Mouse (Mus musculus): ENCODE results near the gene Ttll4. TPM values are rescaled to one million over a fixed set of nuclear protein-coding genes. Genes with fewer than 3 reads are reported as not detected.

The Ttll4 gene
- total RNA-seq (2021): 10 to 100 TPM; 18.3 to 22.7 TPM
- long read RNA-seq, experiment 1, full-length matches to known transcripts: 1 of 9 reads
- long read RNA-seq, experiment 1, partial matches to known transcripts: 4 of 9 reads
- long read RNA-seq, experiment 1, other reads (novel, unspliced or antisense): 4 of 9 reads
- long read RNA-seq, experiment 2, full-length matches to known transcripts: 1 of 3 reads
- long read RNA-seq, experiment 2, partial matches to known transcripts: 1 of 3 reads
- long read RNA-seq, experiment 2, other reads (novel, unspliced or antisense): 1 of 3 reads

DNA sequence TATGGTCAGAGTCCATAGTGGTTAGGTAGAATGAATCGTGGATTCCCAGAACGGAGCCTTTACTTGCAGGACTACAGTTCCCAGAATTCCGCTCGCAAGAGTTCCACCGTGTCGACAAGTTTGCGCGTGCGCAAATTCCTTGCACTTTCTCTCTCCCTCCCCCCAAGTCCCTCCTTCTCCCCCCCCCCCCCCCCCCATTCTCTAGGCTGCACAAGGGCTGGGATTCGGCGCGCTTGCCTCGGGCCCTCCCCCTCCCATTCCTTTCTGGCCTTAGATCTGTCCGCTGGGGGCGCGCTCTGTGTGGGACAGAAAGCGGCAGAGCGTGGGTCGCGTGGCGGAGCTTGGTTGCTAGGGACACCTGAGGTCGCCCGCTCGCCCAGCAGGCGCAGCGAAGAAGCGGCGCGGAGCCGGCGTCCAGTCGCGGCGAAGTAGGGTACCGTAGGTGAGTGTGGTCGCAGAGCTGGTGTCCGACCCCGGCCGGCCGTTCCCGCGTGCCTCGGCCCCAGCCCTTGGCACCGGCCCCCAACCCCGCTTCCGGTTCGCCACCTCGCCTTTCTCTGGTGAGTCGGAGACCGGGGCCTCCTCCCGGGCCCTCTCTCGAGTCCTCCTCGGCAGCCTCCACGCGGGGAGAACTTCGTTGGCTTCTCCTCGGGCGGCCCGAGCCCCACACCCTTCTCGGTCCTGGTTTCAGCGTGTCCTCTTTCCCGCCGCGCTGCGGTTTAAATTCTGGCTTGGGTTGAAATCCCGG, at the start of gene Ttll4:
Ttll4 (plus strand) TSS at position 298 of the 748 bp plus-strand sequence.
- peak; percentile 86 to 93 for DNase-seq (ENCODE audit: low spot score in 2 of 2)

DNA sequence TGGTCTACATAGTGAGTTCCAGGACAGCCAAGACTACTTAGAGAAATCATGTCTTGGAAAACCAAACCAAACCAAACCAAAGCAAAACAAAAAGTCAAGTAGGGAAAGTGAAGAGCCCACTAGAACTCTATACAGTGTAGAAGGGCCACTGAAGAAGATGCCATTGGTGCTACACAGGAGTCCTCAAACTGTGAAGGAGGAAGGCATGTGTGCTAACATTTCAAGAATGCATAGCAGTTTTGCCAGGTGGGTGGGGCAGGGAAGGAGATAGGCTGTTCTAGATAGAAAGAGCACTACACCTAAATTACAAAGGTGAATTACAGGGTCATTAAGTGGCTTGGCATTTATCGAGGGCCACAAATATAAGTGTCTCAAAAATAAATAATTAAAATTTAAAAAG, 37.4 kb upstream of the Ttll4 start:
- DNase-seq (ENCODE audit: low spot score in 2 of 2): no peak

DNA sequence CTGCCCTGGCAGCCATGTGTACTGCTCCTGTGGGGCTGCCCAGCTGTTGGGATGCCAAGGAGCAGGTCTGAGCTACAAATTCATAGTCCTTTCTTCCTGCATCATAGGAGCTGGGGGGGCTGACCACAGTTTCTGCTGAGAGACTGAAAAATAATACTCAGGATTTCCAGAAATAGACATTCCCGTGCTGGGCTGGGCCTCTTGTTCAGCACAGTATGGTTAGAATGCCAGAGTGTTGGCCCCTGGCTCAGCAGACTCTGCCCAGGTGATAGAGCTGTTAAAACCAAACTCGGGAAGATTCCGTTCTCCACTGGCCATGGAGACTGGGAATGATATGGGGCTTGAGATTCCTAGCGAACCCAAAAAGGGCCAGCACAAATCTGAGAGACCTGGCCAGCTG, 35.5 kb upstream of the Ttll4 start:
- no peak for DNase-seq (ENCODE audit: low spot score in 2 of 2)

GRCm38 (mm10) chr1:74628001-74628400, 33.5 kb upstream of the Ttll4 start:
- no peak for DNase-seq (ENCODE audit: low spot score in 2 of 2)

DNA sequence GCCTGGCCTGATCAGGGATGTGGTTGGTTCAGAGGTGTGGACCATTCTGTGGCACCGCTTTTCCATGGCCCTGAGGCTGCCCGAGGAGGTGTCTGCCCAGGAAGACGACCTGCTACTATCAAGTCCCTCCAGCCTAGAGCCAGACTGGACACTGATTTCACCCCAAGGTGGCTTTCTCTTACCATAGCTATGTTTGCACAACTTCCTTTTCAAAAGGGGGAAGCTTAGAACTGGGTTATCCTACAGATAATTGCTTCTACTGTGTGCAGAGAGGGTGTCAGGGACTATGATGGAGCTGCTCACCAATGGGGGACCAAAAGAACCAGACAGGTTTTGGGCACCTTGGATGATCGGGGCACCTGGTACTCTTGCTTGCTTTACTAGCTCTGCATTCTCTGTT, 28.8 kb upstream of the Ttll4 start:
- DNase-seq (ENCODE audit: low spot score in 2 of 2): no peak

- no peak for DNase-seq (ENCODE audit: low spot score in 2 of 2)
These were observed 18.0 kb upstream of the Ttll4 start for GRCm38 (mm10) chr1:74643524-74643923.

- no peak for DNase-seq (ENCODE audit: low spot score in 2 of 2)
These were observed 17.6 kb upstream of the Ttll4 start for GRCm38 (mm10) chr1:74643926-74644325.

DNA sequence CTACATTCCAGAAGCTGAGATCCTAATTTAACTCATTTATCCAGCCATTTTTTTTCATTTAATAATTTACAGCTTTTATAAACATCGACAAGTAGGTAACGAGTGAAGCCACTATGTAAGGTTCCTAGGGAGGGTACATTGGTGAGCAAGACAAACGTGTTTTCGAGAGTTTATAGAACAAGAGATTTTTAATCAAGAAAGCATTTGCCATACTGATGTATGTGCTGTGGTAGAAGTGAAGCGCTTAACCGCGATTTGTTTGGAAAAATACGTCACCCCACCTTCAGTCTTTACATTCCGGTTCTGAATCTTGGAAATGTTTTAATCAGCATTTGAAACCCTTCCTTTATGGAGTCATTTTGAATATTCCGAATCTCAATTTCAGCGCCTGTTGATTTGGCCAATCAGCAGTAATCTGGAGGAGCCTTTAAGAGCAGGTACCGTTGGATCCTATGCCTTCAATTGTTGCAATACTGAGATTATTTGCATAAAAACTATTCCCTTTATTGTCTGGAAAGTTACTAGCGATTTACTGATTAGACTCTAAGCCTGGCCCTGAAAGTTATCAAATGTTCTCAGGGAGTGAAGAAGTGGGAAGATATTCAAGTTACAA, 814 bp downstream of the Ttll4 start:
- DNase-seq (ENCODE audit: low spot score in 2 of 2): no peak

DNA sequence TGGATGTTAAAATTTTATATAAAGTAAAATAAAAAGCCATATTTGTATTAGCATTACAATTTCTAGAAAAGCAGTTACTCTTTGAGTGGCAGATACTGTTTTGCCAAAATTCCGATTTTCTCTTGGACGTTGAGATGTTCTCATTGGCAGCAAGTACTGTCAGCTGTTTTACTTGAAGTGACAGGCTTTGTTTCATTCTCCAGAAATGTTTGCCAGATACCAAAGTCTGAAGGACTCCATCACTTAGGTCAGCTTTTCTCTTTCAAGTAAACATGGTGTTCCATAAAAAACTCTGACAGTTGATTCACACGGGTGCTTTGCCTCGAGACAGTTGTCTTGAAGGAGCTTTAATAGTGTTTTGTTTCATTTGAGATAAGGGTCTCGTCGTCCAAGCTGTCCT, 3.6 kb downstream of the Ttll4 start:
- DNase-seq (ENCODE audit: low spot score in 2 of 2): no peak

GRCm38 (mm10) chr1:74668371-74668770, 6.8 kb downstream of the Ttll4 start:
- no peak for DNase-seq (ENCODE audit: low spot score in 2 of 2)

GRCm38 (mm10) chr1:74672731-74673130, 11.2 kb downstream of the Ttll4 start:
- no peak for DNase-seq (ENCODE audit: low spot score in 2 of 2)

DNA sequence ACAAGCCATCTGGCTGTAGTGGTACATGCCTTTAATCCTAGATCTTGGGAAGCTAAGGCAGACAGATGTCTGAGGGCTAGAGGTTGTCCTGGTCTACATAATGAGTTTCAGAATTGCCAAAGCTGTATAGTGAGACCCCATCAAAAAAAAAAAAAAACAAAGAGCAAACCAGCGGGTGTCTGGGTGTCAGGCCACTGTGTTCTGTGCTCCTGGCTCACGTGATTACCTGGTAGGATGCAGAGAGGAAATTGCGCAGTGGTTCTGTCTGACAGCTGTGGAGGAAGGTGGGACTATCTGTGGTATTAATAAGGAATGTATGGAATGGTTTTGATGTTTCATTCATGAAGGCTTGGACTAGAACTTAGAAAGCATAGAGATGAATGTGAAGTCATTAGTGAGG, 15.3 kb downstream of the Ttll4 start:
- no peak for DNase-seq (ENCODE audit: low spot score in 2 of 2)

DNA sequence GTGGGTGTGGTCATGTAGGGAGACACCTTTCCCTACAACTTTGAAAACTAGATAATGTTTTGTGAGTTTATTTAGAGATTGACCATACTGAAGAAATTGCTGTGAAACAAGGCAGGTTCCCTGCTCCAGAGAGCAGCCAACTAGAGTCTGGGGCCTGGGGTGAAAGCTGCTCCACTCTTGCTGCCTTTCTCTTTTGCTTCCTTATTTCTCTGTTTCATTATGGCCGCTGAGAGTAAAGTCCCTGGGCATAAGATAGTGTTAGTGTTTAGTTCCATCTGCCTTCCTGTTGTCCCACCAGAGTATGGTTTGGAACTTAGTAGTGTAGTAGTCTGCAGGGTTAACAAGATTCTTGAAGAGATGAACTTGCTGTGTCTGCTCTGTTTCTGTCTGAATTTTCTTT, 16.3 kb downstream of the Ttll4 start:
- DNase-seq (ENCODE audit: low spot score in 2 of 2): no peak

DNA sequence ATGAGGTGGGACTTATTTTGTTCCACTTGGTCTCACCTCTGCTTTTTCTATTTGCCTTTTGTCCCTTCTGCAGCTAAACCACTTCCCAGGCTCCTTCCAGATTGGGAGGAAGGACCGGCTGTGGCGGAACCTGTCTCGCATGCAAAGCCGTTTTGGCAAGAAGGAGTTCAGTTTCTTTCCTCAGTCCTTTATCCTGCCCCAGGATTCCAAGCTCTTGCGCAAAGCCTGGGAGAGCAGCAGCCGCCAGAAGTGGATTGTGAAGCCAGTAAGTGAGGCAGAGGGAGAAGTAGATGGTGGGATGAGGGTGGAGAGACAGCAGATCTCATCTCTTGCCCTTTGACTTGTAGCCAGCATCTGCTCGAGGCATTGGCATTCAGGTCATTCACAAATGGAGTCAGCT, 25.6 kb downstream of the Ttll4 start:
- no peak for DNase-seq (ENCODE audit: low spot score in 2 of 2)

DNA sequence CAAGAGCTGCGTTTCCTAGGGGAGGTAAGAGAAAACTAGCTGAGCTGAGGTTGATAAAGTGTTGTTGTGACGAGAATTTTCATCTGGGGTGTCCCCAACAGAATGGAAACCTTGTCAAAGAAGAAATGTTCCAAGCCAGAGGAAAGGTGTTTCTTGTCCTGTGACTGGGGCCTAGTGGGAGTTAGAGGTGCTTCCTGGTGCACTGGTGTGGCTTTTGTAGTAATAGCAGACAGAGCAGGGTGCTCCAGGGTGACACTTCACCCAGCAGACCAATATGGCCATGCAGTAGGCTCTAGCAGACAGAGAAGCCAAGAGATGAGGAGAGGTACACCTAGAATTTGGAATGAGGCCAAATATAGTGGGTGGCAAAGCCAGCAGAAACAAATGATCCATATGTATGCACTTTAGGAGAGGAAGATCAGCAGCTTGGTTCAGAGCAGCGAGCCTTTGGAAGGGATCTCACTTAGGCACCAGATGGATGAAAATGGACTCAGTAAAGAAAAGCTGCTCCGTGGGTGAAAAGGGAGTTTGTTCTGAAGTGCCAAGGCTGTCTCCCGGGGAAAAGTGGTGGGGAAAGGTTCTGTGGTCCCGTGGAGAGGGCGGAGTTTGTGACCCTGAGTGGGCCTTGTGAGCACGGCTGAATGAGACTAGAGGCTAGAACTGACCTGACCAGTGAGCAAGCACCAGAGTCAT, 32.5 kb downstream of the Ttll4 start:
- DNase-seq (ENCODE audit: low spot score in 2 of 2): no peak

DNA sequence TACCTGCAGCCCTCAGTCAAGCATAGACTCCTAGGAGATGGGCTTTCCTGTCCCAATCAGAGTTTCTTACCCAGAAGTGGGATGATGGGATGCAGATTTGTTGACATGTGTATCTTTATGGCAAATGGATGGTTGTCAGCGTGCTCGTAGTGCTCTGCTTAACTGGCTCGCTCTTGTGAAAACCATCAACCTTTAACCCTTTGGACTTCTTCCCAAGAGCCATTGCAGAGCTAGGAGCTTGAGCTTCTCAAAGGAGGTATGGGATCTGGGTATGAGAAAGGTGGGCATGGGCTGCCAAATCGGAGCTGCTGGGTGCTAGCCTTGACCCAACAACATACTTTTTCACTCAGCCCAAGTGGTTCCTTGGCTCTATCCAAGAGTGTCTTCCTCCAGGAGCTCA, 34.3 kb downstream of the Ttll4 start:
- no peak for DNase-seq (ENCODE audit: low spot score in 2 of 2)

GRCm38 (mm10) chr1:74697416-74697815, 35.9 kb downstream of the Ttll4 start:
- no peak for DNase-seq (ENCODE audit: low spot score in 2 of 2)

DNA sequence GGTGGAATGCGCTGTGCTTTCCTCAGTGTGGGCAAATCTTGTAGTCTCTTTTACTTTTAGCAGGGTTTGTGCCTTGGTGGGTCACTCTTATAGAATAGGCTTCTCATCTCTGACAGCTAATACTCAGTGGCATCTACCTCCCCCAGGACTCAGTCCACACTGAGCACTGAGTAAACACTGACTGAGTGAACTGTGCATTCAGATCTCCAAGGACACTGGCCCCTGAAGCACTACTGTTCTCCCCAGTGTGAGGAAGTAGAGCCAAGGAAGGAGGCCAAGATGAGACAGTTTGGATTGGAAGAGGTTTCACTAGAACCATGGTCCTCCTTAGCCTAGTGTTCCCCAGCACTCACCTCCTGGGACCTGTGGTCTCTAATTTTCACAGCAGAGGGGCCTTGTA, 36.8 kb downstream of the Ttll4 start:
- no peak for DNase-seq (ENCODE audit: low spot score in 2 of 2)

- DNase-seq (ENCODE audit: low spot score in 2 of 2): no peak
These were observed 37.2 kb downstream of the Ttll4 start for GRCm38 (mm10) chr1:74698791-74699190.

DNA sequence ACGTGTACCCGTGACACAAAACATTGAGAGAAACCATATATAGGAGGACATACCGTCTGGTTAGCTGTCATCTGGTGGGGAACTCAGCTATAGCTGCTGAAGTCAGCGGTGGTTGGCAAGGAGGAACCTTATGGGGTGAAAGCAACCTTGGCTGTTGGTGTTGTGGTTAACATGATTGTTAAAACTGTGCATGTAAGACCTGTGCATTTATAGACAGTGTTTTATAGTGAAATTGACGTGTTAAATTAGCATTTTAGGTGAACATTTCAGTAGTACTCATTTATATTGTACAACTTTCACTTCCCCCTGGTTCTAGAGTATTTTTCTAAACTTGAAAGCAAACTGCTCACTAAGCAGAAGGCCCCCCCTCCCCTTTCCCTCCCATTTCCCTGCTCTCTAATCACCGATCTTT, 40.6 kb downstream of the Ttll4 start:
- no peak for DNase-seq (ENCODE audit: low spot score in 2 of 2)

DNA sequence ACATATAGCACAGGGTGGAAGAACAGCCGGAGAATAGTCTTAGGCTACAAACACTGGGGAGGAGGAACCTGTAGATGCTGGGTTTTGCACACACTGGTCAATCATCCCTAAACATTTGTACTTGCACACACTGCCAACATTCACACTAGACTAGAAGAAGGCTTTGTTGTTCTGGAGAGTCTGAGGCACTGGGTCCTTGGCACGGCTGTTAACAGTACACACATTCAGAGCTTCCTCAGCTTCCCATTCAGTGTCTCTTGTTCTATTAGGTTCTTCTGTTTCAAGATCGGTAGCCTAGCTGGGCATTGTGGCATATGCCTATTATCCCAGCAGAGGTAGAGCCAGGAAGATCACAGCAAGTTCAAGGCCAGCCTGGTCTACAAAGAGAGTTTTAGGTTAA, 42.6 kb downstream of the Ttll4 start:
- no peak for DNase-seq (ENCODE audit: low spot score in 2 of 2)

DNA sequence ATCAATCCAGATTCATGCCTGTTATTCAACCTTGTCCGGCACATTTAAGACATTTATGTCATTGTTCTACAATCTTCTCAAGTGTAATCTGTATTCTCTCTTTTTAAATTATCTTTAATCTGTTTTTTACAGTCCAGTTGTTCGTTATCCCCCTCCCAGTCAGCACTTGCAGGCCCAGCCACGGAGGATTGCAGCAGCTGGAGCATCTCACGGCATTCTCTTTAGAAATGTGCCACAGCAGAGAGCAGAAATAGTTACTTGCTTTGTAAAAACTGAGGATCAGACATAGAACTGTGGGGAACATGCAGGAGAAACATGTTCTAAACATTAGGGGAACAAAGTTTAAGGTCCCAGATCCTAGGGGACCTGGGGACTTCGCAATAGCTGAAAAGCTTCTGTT, 43.5 kb downstream of the Ttll4 start:
- no peak for DNase-seq (ENCODE audit: low spot score in 2 of 2)

Data from left cerebral cortex, adult 18-20 months (tissue).